Mouse (Mus musculus) liver, adult (tissue): ENCODE measurements at regions not wholly inside any gene's neighbourhood (a gene's known extent, or its start where the extent isn't known, plus 50 kb on each side); places are given as distances from the start of the nearest gene placed in this dataset.

Experiments
- GATA4 ChIP-seq: IDR thresholded peaks from 2 replicates; pipeline ENCODE4 v1.6.1; 2014; ENCODE audit warnings: mild to moderate bottlenecking, low read length; ENCODE audit not compliant: insufficient replicate concordance

DNA sequence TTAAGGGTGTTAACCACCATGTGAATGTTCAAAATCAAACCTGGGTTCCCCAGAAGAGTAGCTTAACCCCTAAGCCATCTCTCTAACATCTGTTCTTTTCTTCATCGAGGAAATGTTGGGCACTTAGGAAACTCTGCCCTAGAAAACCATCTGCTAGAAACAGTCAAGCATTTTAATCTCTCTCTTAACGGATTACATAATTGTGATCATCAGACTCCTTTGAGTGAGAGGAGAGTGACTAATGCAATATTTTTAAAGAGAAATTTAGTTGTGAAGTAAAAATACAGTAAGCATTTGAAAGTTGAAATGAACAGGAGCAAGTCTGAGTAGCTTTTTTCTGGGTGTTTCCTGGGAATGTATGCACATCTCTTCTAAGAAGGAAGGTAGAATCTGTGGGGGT is 379.4 kb downstream of the Zfp619 start:
- TF ChIP-seq GATA4, result no peak

DNA sequence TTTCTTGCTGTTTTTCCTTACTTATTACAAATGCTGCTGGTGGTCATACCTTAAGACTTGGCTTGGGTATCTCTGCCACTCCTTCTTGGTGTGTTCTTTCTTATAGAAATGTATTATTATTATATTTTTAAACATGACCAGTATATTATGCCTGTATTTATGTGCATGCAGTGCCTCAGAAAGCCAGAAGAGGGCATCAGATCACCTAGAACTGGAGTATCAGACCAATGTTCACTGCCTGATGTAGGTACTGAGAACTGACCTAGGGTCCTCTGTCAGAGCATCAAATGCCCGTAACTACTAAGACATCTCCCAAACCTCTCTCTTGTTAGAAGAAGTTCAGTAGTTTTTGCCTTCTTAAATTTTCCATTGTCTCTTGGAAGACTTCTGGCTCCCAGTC is 380.7 kb downstream of the Zfp619 start:
- no peak for TF ChIP-seq GATA4

DNA sequence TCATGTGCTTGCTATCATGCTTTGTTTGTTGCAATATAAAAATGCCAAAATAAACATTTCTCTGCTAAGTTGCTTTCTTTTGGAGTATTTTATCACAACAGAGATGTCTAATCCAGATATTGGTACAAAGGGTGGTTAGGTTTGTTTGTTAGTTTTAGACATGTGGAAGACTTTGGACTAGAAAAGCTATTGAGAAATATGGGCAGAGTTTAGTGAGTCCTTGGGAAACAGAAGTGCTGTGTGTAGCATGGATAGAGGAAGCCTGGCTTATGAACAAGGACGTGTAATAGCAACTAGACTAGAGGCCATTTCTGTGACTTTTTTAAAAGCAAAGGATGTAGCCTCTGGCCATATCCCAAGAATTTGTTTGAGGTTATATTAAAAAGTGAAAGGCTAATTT is 416.4 kb downstream of the Zfp619 start:
- peak; percentile 32; the same call in 1 of the 2 replicates for TF ChIP-seq GATA4

- no peak for TF ChIP-seq GATA4
Measured at GRCm38 (mm10) chr7:39937262-39937661, 419.7 kb downstream of the Zfp619 start.

DNA sequence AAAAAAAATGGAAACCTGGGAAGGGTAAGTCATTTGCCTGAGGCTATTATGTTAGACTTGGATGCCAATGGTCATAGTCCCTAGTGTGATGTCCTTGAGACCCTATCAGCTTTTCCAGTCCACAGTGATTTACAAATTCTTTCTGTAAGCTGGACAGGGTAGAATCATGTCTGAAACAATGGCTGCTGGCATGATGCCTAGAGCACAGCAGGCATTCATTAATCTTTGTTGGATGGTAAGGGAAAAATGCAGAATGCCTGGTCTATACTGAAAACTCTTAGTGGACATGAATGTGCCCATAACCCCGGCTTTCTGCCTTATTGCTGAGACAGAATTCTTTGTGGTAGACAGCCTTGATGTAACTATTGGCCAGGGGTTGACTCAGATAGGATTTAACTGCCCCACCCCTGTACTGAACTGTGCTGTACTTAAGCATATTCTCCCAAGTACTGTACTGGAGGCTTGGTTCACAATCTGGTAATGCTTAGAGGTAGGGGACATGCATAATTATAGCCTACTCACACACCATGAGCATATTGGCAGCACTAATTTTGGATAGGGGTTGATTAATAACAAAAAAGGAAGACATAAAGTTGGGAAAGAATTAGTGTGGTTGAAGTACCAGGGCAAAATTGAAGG is 424.8 kb downstream of the Zfp619 start:
- no peak for TF ChIP-seq GATA4

GRCm38 (mm10) chr7:39954110-39954509 is 436.5 kb downstream of the Zfp619 start:
- TF ChIP-seq GATA4, result no peak

- TF ChIP-seq GATA4, result no peak
Measured at GRCm38 (mm10) chr7:39954931-39955330, 437.4 kb downstream of the Zfp619 start.

DNA sequence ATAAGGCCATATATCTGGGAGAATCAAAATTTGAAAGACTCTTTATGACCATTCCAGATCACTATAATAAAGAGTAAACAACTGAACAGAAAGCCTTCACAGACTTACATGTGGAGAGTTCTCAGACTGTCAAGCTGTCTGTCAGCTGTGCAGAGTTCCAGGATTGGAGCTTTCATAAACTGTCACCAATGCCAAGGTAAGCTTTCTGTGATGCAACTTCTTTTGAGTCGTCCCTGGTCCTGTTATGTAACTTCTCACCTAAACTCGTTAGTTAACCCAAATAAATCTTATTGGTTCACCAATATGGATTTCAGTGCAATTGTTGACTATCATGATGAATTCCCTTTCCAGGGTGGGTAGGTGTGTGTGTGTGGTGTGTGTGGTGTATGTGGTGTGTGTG is 460.6 kb downstream of the Zfp619 start:
- no peak for TF ChIP-seq GATA4

GRCm38 (mm10) chr7:39981647-39982046 is 464.1 kb downstream of the Zfp619 start:
- TF ChIP-seq GATA4, result peak; percentile 95
